Mouse (Mus musculus) layer of hippocampus, postnatal 10 days (tissue): ENCODE data around the gene Gm14862. TPM values are rescaled to one million over a fixed set of nuclear protein-coding genes. Genes with fewer than 3 reads are reported as not detected.
A peak's percentile ranks its signal among the peaks of the same experiment; 100 is the strongest.
"Not testable (repeated sequence)": the region's sequence is repeated elsewhere in the genome, so short reads cannot be mapped to it uniquely, and the experiment has no call there.

Experiments used
- DNase-seq, 2 experiments: peaks; one replicate each; pipeline ENCODE4 v3.0.0; 2021; ENCODE audit warnings: low spot score in 2 of 2
- long read RNA-seq: library from polyadenylated mRNA; stranded (forward); transcript quantifications from one replicate; pipeline ENCODE4 v2.0.0, GENCODE M21; 2023
- total RNA-seq, 2 experiments: library from RNA; stranded (reverse); gene quantifications; 2 replicates each; pipeline ENCODE4 v1.2.3; 2021

Gm14862 gene
- not detected for total RNA-seq
- long read RNA-seq = 0 reads

DNA sequence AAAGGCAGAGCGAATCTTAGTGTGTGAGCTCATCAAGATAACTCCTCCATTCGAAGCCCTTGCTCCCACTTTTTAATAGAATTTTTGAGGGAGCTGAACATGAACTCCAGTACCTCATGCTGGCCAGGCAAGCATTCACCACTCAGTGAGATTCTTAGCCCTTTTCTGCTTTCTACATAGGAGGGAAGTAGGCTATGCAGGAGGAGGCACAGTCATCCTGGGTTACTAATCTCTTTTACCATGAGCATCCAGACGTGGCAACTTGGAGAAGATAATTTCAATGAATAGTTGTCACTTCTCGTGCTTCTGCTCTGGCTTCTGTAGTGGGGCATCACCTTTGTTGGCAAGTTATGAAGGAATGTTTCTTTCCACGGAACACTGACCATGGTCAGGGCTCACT lies at the start of gene Gm14862:
Gene Gm14862, minus strand, starts transcription at position 134 of the 400 bp plus-strand sequence.
- DNase-seq = no peak

DNA sequence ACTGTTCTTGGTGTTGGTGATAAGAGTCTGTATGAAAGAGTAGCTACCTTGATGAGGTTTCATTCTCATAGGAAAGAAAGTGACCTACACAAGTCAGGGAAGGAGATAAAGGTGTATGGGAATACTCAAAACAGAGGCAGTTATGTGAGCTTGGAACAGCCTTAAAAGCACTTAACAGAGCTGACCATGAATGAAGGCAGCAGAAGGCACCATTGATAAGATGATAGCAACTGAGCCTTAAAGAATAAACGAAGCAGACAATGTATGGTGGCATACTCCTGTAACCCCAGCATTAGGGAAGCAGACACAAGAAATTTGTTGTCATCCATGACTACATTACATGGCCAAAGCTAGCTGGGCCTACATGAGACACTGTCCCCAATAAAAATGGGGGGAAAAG lies 46.8 kb upstream of the Gm14862 start:
- DNase-seq = no peak

DNA sequence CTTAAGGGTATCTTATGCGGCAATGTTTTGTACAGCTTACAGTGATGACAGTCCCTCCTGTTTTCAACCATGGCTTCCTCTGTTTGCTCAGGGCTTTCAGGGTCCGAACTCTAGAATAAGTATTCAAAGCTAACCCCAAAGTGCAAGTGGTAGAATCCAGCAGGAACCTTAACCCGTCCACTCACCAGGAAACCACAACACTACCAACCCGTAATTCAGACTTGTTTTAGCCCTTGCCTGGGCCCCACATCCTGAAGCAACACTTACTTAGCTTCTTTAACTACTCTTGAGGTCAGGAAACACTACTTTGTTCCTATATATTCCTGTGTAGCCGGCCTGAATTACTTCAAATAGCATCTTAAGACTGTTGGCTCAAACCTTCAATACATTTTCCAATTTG lies 46.1 kb upstream of the Gm14862 start:
- DNase-seq = no peak

DNA sequence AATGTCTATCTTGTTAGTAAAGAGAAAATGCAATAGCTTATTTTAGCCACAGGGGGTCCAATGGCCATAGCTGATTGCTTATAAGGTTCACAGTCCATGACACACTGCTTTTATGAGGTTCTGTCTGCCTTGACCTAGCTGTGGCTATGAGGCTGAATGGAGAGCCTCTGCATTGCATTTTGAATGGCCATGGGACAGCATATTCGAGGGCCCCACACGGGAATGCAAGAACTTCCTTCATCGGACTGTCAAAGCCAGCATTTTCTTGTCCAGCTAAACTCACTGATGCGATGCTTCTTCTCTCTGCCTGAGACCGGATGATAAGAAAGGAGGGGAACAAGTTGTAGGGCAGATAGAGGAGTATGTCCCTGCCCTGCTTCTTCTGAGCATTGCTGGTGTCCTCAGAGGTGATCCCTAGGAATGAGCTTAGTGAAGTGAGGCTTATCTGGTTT lies 41.7 kb upstream of the Gm14862 start:
- no peak for DNase-seq

DNA sequence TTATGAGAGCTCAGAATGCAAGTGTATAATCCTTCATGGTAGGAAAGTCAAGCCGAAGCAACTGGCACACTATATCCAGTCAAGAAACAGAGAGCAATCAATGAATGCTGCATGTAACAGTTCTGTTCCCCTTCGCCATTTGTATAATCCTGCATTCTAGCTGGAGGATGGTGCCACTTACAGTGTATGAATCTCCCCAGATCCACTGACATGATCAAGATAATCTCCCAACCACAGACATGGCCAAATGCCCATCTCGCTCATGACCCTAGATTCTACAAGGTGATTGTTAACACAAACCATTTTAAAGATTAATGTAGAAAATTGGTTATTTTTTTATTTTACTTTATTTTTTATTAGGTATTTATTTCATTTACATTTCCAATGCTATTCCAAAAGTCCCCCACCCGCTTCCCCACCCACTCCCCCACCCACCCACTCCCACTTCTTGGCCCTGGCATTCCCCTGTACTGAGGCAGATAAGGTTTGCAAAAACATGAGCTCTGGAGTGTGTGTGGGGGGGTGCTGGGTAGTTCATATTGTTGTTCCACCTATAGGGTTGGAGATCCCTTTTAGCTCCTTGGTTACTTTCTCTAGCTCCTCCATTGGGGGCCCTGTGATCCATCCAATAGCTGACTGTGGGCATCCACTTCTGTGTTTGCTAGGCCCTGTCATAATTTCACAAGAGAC lies 36.6 kb upstream of the Gm14862 start:
- not testable (repeated sequence) for DNase-seq

DNA sequence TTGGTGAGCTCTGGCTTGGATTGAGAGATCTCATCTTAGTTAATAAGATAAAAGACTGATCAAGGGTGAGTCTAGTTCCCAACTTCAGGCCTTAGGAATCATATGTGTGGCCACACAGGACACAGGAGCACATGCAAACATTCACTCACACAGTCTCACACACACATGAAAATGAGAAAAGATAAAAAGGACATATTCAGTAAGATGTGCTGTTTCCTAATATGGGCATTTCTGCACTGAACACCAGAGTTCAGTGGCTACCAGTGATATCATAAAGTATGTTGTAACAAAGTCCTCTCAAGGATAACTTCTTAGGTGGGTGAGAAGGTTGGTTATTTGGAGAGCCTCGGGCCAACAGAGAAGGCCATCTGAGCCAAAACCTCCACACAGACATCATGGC lies 26.8 kb upstream of the Gm14862 start, which contains the start of gene H2al1m:
Gene H2al1m, plus strand, starts transcription at position 301 of the 400 bp plus-strand sequence.
- not testable (repeated sequence) for DNase-seq

DNA sequence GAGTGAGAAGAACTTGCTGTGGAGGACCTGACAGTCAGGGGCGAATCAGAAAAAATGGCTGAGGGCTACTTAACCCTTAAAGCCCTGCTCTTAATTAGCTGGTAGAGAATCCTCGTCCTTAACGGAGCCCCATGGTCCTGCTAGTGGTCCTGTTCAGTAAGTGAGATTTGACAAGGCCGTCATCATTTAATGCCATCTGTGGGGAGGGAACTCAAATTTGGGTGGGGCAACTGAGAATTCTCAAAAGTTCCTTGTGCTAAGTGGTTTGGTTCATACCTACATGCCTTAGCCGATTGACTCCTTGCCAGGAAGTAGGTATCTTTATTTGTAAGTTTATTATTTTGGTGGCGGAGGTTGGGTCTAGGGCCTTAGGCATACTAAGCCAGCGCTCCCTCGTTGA lies 17.6 kb upstream of the Gm14862 start:
- DNase-seq = no peak

DNA sequence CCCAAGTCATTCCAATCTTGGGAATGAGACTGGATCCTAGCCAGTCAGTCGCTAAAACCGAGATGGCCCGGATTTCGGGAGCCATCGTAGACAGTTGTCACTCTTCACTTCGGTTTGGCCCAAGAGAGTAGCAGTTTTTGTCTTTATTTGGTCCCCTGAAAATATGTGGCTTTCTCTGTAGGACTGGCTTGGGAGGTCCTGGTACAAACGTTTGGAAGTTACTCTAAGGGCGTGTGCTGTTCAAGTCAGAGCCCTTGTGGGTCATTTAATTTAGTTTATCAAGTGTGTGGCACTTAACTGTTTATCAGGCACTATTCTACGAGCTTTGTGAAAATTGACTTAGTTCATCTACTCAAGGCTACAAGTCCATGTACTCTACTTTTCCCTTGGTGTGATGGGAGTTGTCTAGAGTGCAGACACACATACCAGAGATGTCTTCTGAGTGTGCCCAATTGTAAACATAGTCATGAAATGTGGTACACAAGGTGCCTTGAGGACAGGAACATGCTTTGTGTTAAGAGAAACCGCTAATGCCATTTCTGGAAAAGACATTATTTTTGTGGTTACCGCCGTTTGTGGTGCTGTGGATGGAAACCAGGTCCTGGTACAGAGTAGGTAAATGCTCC lies 16.8 kb upstream of the Gm14862 start:
- no peak for DNase-seq

DNA sequence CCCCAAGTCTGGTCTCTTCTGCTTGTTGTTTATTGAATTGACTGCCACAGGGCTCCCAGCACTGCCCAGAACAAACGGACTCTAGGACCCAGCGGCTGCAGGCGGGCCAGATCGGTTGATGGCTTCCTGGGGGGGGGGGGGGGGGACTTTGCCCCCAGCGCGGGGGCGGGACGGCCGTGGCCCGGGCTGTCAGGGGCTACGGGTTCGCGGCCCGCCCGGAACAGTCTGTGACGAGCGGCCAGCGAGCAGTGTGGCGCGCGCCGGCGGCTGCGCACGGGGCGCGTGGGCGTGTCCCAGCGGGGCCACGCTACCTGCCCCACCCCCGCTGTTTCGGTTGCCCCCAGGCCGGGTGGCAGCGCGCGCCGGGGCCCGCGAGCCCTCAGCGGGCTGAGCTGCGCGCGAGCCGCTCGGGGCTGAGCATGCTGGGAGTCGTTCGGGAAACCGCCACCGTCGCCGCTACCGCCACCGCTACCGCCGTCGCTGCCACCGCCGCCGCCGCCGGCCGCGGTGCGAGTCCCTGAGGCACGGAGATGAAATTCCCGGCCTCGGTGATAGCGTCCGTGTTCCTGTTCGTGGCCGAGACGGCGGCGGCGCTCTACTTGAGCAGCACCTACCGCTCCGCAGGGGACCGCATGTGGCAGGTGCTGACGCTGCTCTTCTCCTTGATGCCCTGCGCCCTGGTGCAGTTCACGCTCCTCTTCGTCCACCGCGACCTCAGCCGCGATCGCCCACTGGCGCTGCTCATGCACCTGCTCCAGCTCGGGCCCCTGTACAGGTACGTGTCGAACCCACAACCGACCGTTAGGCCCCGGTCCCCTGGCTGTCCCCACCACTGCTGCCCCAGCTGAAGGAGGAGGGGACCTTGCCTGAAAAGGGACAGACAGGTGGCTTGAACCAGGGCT lies 16.0 kb upstream of the Gm14862 start, which contains the start of gene Xk:
Gene Xk, plus strand, starts transcription at position 297 of the 902 bp plus-strand sequence.
- DNase-seq = peak; percentile 24 to 53

DNA sequence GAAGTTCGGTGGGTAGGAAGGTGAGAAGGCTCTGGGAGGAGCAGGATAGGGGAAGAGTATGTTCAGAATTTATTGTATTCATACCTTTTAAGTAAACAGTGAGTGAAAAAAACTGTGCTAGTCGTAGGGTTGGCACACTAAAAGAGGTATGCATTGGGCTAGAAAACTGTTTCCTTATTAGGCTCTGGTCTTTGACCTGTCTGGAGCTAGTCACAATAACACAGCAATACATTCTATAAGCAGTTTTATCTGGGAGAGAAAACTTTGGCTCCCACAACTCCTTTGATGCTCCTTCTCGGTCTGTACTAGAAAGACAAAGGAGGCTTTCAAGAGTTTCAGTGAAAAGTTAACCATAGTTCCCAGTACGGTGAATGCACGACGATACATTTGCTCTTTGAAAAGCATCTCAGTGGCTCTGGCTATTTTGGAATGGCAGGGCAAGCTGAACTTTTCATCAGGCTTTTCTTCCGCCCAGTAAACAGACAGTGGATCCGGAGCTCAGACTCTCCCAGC lies 15.3 kb upstream of the Gm14862 start:
- no peak for DNase-seq

DNA sequence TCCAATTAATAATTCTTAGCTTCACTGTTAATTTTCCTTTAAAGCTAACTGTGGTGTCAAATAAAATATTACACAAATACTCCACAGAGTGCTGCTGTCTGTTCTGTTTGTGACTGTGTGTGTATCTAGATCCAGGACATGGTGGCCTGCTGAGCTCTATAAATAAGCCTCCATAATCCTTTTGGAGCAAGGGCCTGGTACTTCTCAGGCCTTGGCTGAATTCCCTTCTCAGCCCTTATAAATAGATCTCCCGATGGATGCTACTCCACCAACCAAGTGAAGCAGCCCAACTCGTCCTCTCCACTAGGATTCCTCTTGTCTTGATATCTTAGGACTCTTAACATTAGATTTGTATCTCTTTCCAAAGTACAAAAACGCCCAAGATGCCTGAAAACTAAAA lies 14.4 kb upstream of the Gm14862 start:
- DNase-seq = no peak

DNA sequence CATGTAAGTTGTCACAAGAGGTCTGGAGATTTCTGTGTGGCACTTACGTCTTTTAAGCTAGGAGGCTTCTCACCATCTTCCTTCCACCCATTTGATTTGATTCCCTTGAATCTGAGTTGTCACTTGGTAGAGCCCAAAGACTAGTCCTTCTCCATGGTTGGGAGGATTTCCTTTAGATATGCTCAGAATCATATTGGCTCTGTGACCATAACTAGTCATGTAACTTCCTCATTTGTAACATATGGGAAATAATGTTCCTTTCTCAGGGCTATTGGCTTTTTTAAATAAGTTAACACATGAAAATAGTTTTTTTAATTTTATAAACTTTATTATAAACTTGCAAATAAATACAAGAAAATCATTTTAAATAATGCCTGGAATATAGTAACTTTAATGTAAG lies 2.6 kb upstream of the Gm14862 start:
- DNase-seq = no peak

DNA sequence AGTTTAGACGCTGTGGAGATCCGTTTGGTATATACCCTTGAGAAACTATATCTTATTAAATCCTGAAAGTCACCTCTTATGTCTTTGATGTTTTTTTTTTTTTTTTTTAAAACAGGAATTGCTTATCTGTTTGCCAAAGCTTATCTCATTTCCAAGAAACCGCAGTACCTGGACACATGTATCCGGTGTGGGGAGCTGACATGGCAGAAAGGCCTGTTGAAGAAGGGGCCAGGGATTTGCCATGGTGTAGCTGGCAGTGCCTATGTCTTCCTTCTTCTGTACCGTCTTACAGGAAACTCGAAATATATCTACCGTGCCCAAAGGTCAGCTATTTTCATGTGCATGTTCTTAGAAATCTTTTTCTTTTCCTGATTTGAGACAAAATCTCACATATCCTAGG lies 1.1 kb upstream of the Gm14862 start:
- no peak for DNase-seq

DNA sequence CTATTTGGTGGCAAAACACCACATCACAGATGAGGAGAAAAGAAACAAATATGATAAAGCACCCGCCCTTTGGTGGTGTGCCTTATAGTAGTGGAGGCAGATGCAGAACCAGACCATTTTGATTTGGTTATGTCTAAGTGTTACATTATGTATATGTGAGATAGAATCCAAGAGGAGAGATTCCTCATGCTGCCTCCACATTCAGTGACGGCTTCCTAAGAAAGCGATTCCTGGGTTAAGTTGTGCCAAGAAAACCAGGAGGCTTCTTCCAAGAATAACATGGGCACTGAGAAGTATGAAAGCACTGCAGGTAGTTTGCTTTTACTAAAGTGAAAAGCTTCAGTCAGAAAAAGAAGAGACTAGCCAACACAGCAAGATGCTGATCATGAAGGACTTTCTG lies 1.8 kb downstream of the Gm14862 start:
- no peak for DNase-seq

DNA sequence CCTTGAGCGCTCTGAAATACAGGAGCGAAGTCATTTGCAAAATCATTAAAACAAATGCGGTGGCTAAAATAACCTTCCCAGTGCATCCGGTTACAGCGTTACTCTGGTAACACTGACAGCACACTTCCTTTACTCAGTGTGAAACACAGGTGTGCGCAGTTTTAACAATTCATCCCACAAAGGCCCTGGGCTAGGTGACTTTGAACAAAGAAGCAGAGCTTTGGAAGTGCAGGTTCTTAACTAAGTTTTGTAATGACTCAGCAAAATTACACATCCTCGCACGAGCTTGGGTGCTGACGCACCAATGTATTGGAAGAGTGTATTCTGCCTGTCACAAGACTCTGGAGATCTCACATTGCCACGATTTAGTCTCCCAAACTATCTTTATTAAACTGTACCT lies 2.7 kb downstream of the Gm14862 start:
- no peak for DNase-seq

DNA sequence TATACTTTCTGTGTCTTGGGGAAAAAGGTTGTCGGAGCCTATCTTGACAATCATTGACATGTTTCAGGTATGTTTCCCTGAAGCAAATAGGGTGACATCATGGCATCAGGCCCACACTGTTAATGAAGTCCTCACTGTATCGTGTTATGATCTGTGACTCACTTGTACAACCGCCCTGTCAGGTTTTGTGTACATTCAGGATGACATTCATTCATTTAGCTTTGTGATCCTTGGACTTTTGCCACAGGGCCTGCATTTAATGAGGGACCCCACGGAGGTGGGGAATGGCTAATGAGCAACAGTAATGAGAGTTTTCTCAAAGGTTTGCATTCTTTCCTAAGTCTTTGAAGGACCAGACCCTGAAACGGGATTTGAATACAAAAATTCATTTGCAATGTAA lies 7.8 kb downstream of the Gm14862 start:
- no peak for DNase-seq

DNA sequence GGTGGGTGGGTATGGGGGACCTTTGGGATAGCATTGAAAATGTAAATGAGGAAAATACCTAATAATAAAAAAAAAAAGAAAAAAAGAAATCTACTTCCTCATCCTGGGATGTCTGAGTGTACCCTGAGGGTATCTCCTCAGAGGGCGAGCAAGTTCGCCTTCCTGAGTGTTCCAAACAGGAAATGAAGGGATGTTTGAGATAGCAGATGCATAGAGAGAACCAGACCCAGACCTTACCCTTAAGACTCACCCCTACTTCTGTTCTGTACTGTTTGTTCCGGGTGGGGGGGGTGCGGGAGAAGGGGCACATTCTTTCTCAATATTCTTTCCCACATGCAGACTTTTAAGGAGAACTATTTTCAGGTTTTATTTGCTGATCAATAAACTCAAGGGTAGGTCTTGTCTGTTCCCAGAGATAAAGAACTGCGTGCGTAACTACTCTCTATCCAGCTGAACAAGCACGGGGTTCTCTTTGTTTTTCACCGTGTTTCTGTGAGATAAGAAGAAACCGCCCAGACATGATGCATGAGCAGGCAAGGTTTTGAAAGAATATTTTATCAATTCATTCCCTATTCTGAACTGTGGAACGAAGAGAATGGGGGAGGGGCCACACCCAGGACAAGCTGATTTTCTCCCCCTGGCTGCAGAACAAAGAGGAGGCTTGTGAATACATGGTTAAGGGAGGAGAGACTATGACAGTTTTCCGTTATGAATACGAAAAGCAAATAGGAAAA lies 11.9 kb downstream of the Gm14862 start:
- DNase-seq = peak in 1 of 2 experiments; percentile 9

DNA sequence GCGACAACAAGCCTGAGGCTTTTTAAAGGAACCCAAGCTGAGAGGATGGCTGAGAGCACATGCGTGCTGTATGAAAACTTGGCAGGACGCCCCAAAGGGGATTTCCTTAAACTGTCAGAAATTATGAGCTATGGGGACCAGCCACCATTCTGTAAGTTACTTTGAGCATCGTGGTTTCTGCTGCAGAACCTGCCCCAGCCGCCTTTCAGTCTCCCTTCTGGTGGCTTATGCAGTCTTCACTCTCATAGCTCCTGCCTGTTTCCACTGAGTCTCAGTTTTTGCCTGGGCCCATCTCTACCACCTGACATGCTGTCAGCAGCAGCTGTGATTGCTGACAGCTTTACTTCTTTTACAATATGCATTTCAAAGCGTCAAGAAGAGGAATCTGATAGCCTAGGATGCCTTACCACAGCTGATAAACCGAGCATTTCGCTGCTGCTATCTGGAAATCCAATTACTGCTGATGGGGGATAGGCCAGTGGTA lies 13.3 kb downstream of the Gm14862 start:
- DNase-seq = no peak

DNA sequence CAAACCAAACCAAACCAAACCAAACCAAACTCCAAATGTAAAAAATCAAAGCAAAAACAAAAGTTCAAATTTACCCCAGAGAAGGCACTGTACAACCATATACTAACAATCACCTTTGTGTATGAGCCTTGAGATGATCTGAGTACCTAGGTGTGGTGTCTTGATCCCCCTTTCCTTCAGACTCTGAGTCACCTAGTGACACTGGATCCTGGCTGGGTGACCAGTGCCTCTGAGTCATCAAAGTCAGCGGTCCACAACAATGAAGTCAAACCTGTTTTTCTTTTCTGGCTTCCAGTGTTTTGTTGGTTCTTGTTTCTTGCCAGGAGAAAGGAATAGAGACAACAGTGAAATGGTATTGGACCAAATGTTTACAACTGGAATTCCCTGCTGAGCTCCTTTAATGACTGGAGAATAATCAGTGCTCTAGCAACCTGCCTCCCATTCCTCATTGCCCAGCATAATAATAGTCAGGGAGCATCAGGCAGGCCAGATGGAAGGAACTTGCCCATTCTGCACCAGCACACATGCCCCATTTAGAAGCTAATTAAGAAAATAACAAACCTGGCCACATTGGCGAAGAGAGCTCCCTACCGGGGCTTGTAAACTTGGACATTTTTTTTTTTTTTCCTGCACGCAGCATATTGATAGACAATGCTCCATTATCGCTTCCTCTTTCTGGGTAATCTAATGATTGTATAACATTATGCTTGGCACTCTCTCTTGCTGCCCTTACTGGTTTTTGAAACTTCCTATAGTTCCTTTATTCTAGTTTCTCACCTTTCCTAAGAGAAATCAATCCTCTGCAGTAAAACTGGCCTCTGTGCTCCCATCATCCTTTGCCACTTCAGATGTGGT lies 15.7 kb downstream of the Gm14862 start:
- DNase-seq = no peak

DNA sequence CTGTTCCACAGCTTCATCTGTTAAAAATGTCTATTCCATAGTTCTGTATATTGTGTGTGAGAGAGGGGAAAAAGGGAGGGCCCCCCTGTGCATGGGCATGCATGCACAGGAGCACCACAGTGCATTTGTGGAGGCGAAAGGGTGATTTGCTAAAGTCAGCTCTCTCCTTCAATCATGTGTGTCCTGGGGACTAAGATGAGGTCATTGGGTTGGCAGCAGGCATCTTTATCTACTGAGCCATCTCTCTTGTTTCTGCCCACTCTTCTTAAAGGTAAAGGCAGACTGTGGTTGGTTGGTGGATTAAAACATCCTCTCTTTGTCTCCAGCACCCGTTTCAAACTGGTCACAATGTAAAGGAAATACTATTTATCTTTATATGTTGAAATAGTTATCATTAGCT lies 29.6 kb downstream of the Gm14862 start:
- no peak for DNase-seq
